ENCODE assay signal across 8 mouse cellular contexts in genomic region chr7:46845211-46845977, GRCm38 (mm10). TPM values are rescaled to one million over a fixed set of nuclear protein-coding genes. Genes with fewer than 3 reads are reported as not detected.
DNase-seq lines count a peak whose midpoint lies in the region; ATAC-seq lines count a peak whose summit lies in the region.

No protein-coding gene starts in this region.

- DNase-seq in 416B (ENCODE audit: low read depth), result peak; percentile 97
- DNase-seq in adrenal gland, postnatal 4 days (ENCODE audit: low spot score in 2 of 2), result peak; percentile 73 to 82
- DNase-seq in embryonic facial prominence, embryonic 14.5 days (ENCODE audit: low spot score), result peak; percentile 97
- DNase-seq in heart, adult 8-10 months (ENCODE audit: low spot score), result peak; percentile 91
- peak; percentile 87 to 91 for DNase-seq in kidney, adult 8-10 months
- DNase-seq in spleen, adult 18-20 months, result peak; percentile 88 to 95

- H3K4me1 ChIP-seq in embryonic facial prominence, embryonic 14.5 days (ENCODE audit: control insufficient read depth, insufficient read depth, low read length), result peaks cover 7% of the 10 kb centered on the region
- H3K4me1 ChIP-seq in limb, embryonic 13.5 days, result peaks cover 21% of the 10 kb centered on the region
- H3K4me1 ChIP-seq in midbrain, embryonic 15.5 days, result peaks cover 20% of the 10 kb centered on the region

- peak overlapping the region; percentile 97 for H3K9ac ChIP-seq in embryonic facial prominence, embryonic 14.5 days (ENCODE audit: low read depth, low read length)
- H3K9ac ChIP-seq in limb, embryonic 13.5 days, result peak overlapping the region; percentile 96
- H3K9ac ChIP-seq in midbrain, embryonic 15.5 days, result peak overlapping the region; percentile 73

- H3K36me3 ChIP-seq in embryonic facial prominence, embryonic 14.5 days (ENCODE audit: control insufficient read depth, insufficient read depth, low read length), result peaks cover 31% of the 10 kb centered on the region
- H3K36me3 ChIP-seq in limb, embryonic 13.5 days, result peaks cover 29% of the 10 kb centered on the region
- H3K36me3 ChIP-seq in midbrain, embryonic 15.5 days (replicated peaks), result no peaks in the 10 kb centered on the region; the same call in 1 of the 2 replicates

- peak overlapping the region; percentile 87 for H3K4me3 ChIP-seq in embryonic facial prominence, embryonic 14.5 days (ENCODE audit: low read depth, low read length)
- H3K4me3 ChIP-seq in limb, embryonic 13.5 days, result peak overlapping the region; percentile 89
- peak overlapping the region; percentile 74 for H3K4me3 ChIP-seq in midbrain, embryonic 15.5 days

- WGBS in embryonic facial prominence, embryonic 14.5 days, result under 1% methylated on average over 41 of the region's 51 CpGs
- WGBS in limb, embryonic 13.5 days, result under 1% methylated on average over 51 of the region's 51 CpGs
- under 1% methylated on average over 51 of the region's 51 CpGs for WGBS in midbrain, embryonic 15.5 days

- no peaks in the 10 kb centered on the region for H3K27me3 ChIP-seq in embryonic facial prominence, embryonic 14.5 days (replicated peaks; ENCODE audit: control insufficient read depth, insufficient read depth, low read length)
- peaks cover 9% of the 10 kb centered on the region for H3K27me3 ChIP-seq in limb, embryonic 13.5 days
- H3K27me3 ChIP-seq in midbrain, embryonic 15.5 days (replicated peaks), result 0 out of 2 replicates have a peak, but pooled peaks cover 4% of the 10 kb centered on the region

- no peaks in the 10 kb centered on the region for H3K9me3 ChIP-seq in embryonic facial prominence, embryonic 14.5 days (ENCODE audit: control insufficient read depth, low read length)
- H3K9me3 ChIP-seq in limb, embryonic 13.5 days, result no peaks in the 10 kb centered on the region
- no peaks in the 10 kb centered on the region for H3K9me3 ChIP-seq in midbrain, embryonic 15.5 days

- peak overlapping the region; percentile 86 for H3K4me2 ChIP-seq in embryonic facial prominence, embryonic 14.5 days (ENCODE audit: low read depth, low read length)
- peak overlapping the region; percentile 86 for H3K4me2 ChIP-seq in limb, embryonic 13.5 days (replicated peaks)
- peak overlapping the region; percentile 89 for H3K4me2 ChIP-seq in midbrain, embryonic 15.5 days

- peak; percentile 92 for ATAC-seq in embryonic facial prominence, embryonic 14.5 days (ENCODE audit: low read depth)
- ATAC-seq in limb, embryonic 13.5 days (ENCODE audit: low FRiP score, low read depth), result peak; percentile 92
- ATAC-seq in midbrain, embryonic 15.5 days (replicated peaks), result peak; percentile 90

- peak overlapping the region; percentile 98 for H3K27ac ChIP-seq in embryonic facial prominence, embryonic 14.5 days (replicated peaks; ENCODE audit: low read depth, low read length)
- peak overlapping the region; percentile 97 for H3K27ac ChIP-seq in limb, embryonic 13.5 days
- peak overlapping the region; percentile 78 for H3K27ac ChIP-seq in midbrain, embryonic 15.5 days

RNA-seq across cellular contexts. Expression of gene Ldha, which starts 4.1 kb away (rescaled TPM):
- 100 to 1,000 TPM; 280 to 348 TPM for total RNA-seq in adrenal gland, postnatal 4 days (2021)
- polyA plus RNA-seq in embryonic facial prominence, embryonic 14.5 days (2014; fragmentation: Nextera tagmentation; extraction: Ambion mirVana), result 1,559 and 1,681 TPM in 2 replicates
- 100 to 1,000 TPM; 719 to 878 (median 816) TPM for total RNA-seq in heart, adult 8-10 months (2022)
- 1,645 and 1,659 TPM in 2 replicates for polyA plus RNA-seq in limb, embryonic 13.5 days (2015; fragmentation: Nextera tagmentation; extraction: Ambion mirVana)
- polyA plus RNA-seq in midbrain, embryonic 15.5 days (2015; fragmentation: Nextera tagmentation; extraction: Ambion mirVana), result 522 and 586 TPM in 2 replicates

RNA-seq across cellular contexts. Expression of gene Ldhc, which starts 15.6 kb away (rescaled TPM):
- total RNA-seq in adrenal gland, postnatal 4 days (2021), result not detected
- polyA plus RNA-seq in embryonic facial prominence, embryonic 14.5 days (2014; fragmentation: Nextera tagmentation; extraction: Ambion mirVana), result 0.26 TPM in 1 of 2 replicates, not detected in the other
- total RNA-seq in heart, adult 8-10 months (2022), result not detected
- not detected in 2 replicates for polyA plus RNA-seq in limb, embryonic 13.5 days (2015; fragmentation: Nextera tagmentation; extraction: Ambion mirVana)
- 0.15 TPM in 1 of 2 replicates, not detected in the other for polyA plus RNA-seq in midbrain, embryonic 15.5 days (2015; fragmentation: Nextera tagmentation; extraction: Ambion mirVana)

RNA-seq across cellular contexts. Expression of gene Gtf2h1, which starts 49.5 kb away (rescaled TPM):
- total RNA-seq in adrenal gland, postnatal 4 days (2021), result 10 to 100 TPM; 39.5 to 47.1 TPM
- 51.2 and 56.7 TPM in 2 replicates for polyA plus RNA-seq in embryonic facial prominence, embryonic 14.5 days (2014; fragmentation: Nextera tagmentation; extraction: Ambion mirVana)
- total RNA-seq in heart, adult 8-10 months (2022), result 10 to 100 TPM; 13.7 to 18.5 (median 15.9) TPM
- 51.3 and 56.3 TPM in 2 replicates for polyA plus RNA-seq in limb, embryonic 13.5 days (2015; fragmentation: Nextera tagmentation; extraction: Ambion mirVana)
- polyA plus RNA-seq in midbrain, embryonic 15.5 days (2015; fragmentation: Nextera tagmentation; extraction: Ambion mirVana), result 41.2 and 44.6 TPM in 2 replicates

RNA-seq across cellular contexts. Expression of gene Hps5, which starts 49.5 kb away (rescaled TPM):
- total RNA-seq in adrenal gland, postnatal 4 days (2021), result 10 to 100 TPM; 25.0 to 31.2 TPM
- polyA plus RNA-seq in embryonic facial prominence, embryonic 14.5 days (2014; fragmentation: Nextera tagmentation; extraction: Ambion mirVana), result 16.2 and 17.3 TPM in 2 replicates
- total RNA-seq in heart, adult 8-10 months (2022), result 10 to 100 TPM in 1 of 4 experiments, 1 to 10 TPM in 3; 8.0 to 10.3 (median 9.4) TPM
- 22.2 and 23.8 TPM in 2 replicates for polyA plus RNA-seq in limb, embryonic 13.5 days (2015; fragmentation: Nextera tagmentation; extraction: Ambion mirVana)
- 13.0 and 13.7 TPM in 2 replicates for polyA plus RNA-seq in midbrain, embryonic 15.5 days (2015; fragmentation: Nextera tagmentation; extraction: Ambion mirVana)

Comparison
In these comparisons a context has a peak if more than half of its experiments do, and no peak if none do; other contexts are left out.
1. Peak in every context shown above with its lines: DNase-seq, ATAC-seq, H3K4me3 ChIP-seq and H3K27ac ChIP-seq.